Mouse (Mus musculus): Measurements from ENCODE around the gene Bpifa2. TPM values are rescaled to one million over a fixed set of nuclear protein-coding genes. Genes with fewer than 3 reads are reported as not detected.
"Not testable (repeated sequence)": the region's sequence is repeated elsewhere in the genome, so short reads cannot be mapped to it uniquely, and the experiment has no call there.

Gene Bpifa2
- polyA plus RNA-seq, 1 experiment from 2014 or later: not detected

DNA sequence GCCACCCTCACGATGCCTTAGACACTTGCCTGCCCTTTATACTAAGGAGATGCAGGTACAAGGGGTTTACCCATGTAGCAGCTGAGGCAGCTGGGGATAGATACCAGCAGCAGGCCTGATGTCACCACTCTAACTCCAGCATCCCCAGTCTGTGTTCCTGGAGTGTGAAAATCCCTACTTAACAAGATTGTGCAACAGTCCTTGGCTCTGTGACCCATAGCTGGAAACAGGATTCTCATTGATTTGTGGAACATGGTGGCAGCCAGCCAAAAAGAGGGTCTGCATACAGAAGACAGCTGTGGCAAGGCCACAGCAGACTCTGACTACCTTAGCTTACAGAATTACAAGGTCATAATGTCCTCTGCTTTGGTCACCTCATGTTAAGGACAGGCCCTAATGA, 3.0 kb upstream of the Bpifa2 start:
- 58% methylated on average over 1 of the region's 1 CpGs for WGBS
- no peak overlapping the region for H3K4me3 ChIP-seq (ENCODE audit: low read length)
- H3K4me1 ChIP-seq (ENCODE audit: control insufficient read depth, insufficient read depth, low read length): no peaks in the 10 kb centered on the region
- ATAC-seq (replicated peaks; ENCODE audit: extremely low read depth, insufficient read depth, low FRiP score): no peak
- no peak overlapping the region for H3K4me2 ChIP-seq (ENCODE audit: low read depth, low read length)
- H3K9ac ChIP-seq (ENCODE audit: low read length): no peak overlapping the region
- H3K27ac ChIP-seq (ENCODE audit: low read length): no peak overlapping the region
- no peaks in the 10 kb centered on the region for H3K36me3 ChIP-seq (ENCODE audit: control insufficient read depth, insufficient read depth)
- no peaks in the 10 kb centered on the region for H3K27me3 ChIP-seq (ENCODE audit: control insufficient read depth, insufficient read depth, low read length)
- H3K9me3 ChIP-seq (replicated peaks; ENCODE audit: control insufficient read depth, low read length): no peaks in the 10 kb centered on the region

DNA sequence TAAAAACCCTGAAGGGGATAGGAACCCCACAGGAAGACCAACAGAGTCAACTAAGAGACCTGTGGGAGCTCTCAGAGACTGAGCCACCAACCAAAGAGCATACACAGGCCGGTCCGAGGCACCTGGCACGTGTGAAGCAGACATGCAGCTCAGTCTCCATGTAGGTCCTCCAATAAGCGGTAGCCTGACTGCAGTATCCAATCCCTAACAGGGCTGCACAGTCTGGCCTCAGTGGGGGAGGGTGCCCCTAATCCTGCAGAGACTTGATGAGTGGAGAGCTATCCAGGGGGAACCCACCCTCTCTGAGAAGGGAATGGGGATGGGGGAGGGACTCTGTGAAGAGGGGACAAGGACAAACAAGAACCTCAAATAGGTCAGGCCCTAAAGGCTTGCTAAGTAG, 2.3 kb upstream of the Bpifa2 start:
- WGBS: 76% methylated on average over 4 of the region's 4 CpGs
- no peaks in the 10 kb centered on the region for H3K4me1 ChIP-seq (ENCODE audit: control insufficient read depth, insufficient read depth, low read length)
- no peak overlapping the region for H3K4me2 ChIP-seq (ENCODE audit: low read depth, low read length)
- H3K4me3 ChIP-seq (ENCODE audit: low read length): no peak overlapping the region
- no peak overlapping the region for H3K27ac ChIP-seq (ENCODE audit: low read length)
- no peaks in the 10 kb centered on the region for H3K27me3 ChIP-seq (ENCODE audit: control insufficient read depth, insufficient read depth, low read length)
- H3K9me3 ChIP-seq (replicated peaks; ENCODE audit: control insufficient read depth, low read length): no peaks in the 10 kb centered on the region
- no peaks in the 10 kb centered on the region for H3K36me3 ChIP-seq (ENCODE audit: control insufficient read depth, insufficient read depth)
- no peak for ATAC-seq (replicated peaks; ENCODE audit: extremely low read depth, insufficient read depth, low FRiP score)
- H3K9ac ChIP-seq (ENCODE audit: low read length): no peak overlapping the region

- ATAC-seq (replicated peaks; ENCODE audit: extremely low read depth, insufficient read depth, low FRiP score): no peak
- Histone ChIP-seq H3K27ac (ENCODE audit: low read length) (no peak overlapping the region), H3K4me3 (ENCODE audit: low read length) (no peak overlapping the region), H3K9me3 (replicated peaks; ENCODE audit: control insufficient read depth, low read length) (no peaks in the 10 kb centered on the region), H3K9ac (ENCODE audit: low read length) (no peak overlapping the region), H3K27me3 (ENCODE audit: control insufficient read depth, insufficient read depth, low read length) (no peaks in the 10 kb centered on the region), H3K36me3 (ENCODE audit: control insufficient read depth, insufficient read depth) (no peaks in the 10 kb centered on the region), H3K4me2 (ENCODE audit: low read depth, low read length) (no peak overlapping the region), H3K4me1 (ENCODE audit: control insufficient read depth, insufficient read depth, low read length) (no peaks in the 10 kb centered on the region)
- WGBS: 75% methylated on average over 2 of the region's 2 CpGs
These were observed 1.7 kb upstream of the Bpifa2 start for GRCm38 (mm10) chr2:154006331-154006730.

DNA sequence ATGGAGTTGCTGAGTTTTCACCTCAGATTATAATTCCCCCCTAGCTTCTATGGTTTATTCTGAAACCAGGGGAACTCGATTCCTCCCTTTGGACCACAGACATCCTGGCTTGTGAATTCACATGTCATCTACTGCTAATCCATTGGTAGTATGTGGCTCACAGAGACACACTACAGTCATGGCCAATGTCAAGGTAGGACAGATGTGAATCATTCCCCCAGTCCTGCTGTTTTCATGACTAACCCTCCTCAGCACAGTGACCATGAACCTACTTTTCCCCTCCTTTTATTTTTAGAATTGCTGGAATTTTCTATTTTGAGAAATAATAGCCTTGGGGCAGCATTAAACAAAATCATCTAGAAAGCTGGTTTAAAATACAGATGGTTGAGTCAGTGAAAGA, 684 bp upstream of the Bpifa2 start:
- H3K4me1 ChIP-seq (ENCODE audit: control insufficient read depth, insufficient read depth, low read length): no peaks in the 10 kb centered on the region
- WGBS: 60% methylated on average over 1 of the region's 1 CpGs
- H3K9ac ChIP-seq (ENCODE audit: low read length): no peak overlapping the region
- H3K4me3 ChIP-seq (ENCODE audit: low read length): no peak overlapping the region
- H3K36me3 ChIP-seq (ENCODE audit: control insufficient read depth, insufficient read depth): no peaks in the 10 kb centered on the region
- H3K4me2 ChIP-seq (ENCODE audit: low read depth, low read length): no peak overlapping the region
- H3K27me3 ChIP-seq (ENCODE audit: control insufficient read depth, insufficient read depth, low read length): no peaks in the 10 kb centered on the region
- ATAC-seq (replicated peaks; ENCODE audit: extremely low read depth, insufficient read depth, low FRiP score): no peak
- H3K9me3 ChIP-seq (replicated peaks; ENCODE audit: control insufficient read depth, low read length): no peaks in the 10 kb centered on the region
- no peak overlapping the region for H3K27ac ChIP-seq (ENCODE audit: low read length)

GRCm38 (mm10) chr2:154017990-154018389, 9.9 kb downstream of the Bpifa2 start:
- WGBS: 86% methylated on average over 1 of the region's 1 CpGs

GRCm38 (mm10) chr2:154024676-154025075, 16.6 kb downstream of the Bpifa2 start:
- H3K4me2 ChIP-seq (ENCODE audit: low read depth, low read length); H3K27me3 ChIP-seq (ENCODE audit: control insufficient read depth, insufficient read depth, low read length); H3K36me3 ChIP-seq (ENCODE audit: control insufficient read depth, insufficient read depth); H3K4me1 ChIP-seq (ENCODE audit: control insufficient read depth, insufficient read depth, low read length); H3K9ac ChIP-seq (ENCODE audit: low read length); H3K4me3 ChIP-seq (ENCODE audit: low read length); H3K9me3 ChIP-seq (replicated peaks; ENCODE audit: control insufficient read depth, low read length); H3K27ac ChIP-seq (ENCODE audit: low read length); ATAC-seq (replicated peaks; ENCODE audit: extremely low read depth, insufficient read depth, low FRiP score): not testable (repeated sequence)
- WGBS: 75% methylated on average over 4 of the region's 4 CpGs

More at GRCm38 (mm10) chr2:154017990-154018389, 9.9 kb downstream of the Bpifa2 start:
- Histone ChIP-seq H3K9ac (ENCODE audit: low read length) (no peak overlapping the region), H3K4me3 (ENCODE audit: low read length) (no peak overlapping the region), H3K4me2 (ENCODE audit: low read depth, low read length) (no peak overlapping the region), H3K36me3 (ENCODE audit: control insufficient read depth, insufficient read depth) (no peaks in the 10 kb centered on the region), H3K27ac (ENCODE audit: low read length) (no peak overlapping the region), H3K9me3 (replicated peaks; ENCODE audit: control insufficient read depth, low read length) (no peaks in the 10 kb centered on the region), H3K27me3 (ENCODE audit: control insufficient read depth, insufficient read depth, low read length) (no peaks in the 10 kb centered on the region), H3K4me1 (ENCODE audit: control insufficient read depth, insufficient read depth, low read length) (no peaks in the 10 kb centered on the region)
- no peak for ATAC-seq (replicated peaks; ENCODE audit: extremely low read depth, insufficient read depth, low FRiP score)

- Histone ChIP-seq H3K36me3 (ENCODE audit: control insufficient read depth, insufficient read depth) (no peaks in the 10 kb centered on the region), H3K4me1 (ENCODE audit: control insufficient read depth, insufficient read depth, low read length) (no peaks in the 10 kb centered on the region), H3K9me3 (replicated peaks; ENCODE audit: control insufficient read depth, low read length) (no peaks in the 10 kb centered on the region), H3K4me3 (ENCODE audit: low read length) (no peak overlapping the region), H3K27ac (ENCODE audit: low read length) (no peak overlapping the region), H3K27me3 (ENCODE audit: control insufficient read depth, insufficient read depth, low read length) (no peaks in the 10 kb centered on the region), H3K9ac (ENCODE audit: low read length) (no peak overlapping the region), H3K4me2 (ENCODE audit: low read depth, low read length) (no peak overlapping the region)
- WGBS: 48% methylated on average over 2 of the region's 2 CpGs
- no peak for ATAC-seq (replicated peaks; ENCODE audit: extremely low read depth, insufficient read depth, low FRiP score)
These were observed 30.9 kb downstream of the Bpifa2 start for GRCm38 (mm10) chr2:154038932-154039331.

DNA sequence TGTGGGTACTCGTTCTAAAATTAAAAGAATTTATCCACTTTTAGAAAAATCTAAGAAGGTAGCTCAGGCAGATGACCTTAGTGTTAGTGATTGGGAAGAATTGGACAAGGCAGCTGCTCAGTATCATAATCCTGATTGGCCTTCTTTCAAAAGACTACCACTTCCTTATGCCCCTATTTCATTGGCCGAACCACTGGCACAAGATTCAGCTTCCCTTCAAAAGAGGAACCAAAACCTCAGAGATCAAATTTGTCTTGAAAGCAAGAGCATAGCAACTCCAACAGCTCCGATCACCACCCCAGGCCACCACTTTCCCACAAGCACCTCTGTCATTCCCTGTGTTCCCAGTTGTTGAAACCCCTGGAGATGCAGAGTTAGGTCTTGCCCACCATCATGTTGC, 36.7 kb downstream of the Bpifa2 start:
- H3K9ac ChIP-seq (ENCODE audit: low read length): no peak overlapping the region
- WGBS: 68% methylated on average over 3 of the region's 3 CpGs
- ATAC-seq (replicated peaks; ENCODE audit: extremely low read depth, insufficient read depth, low FRiP score): no peak
- H3K4me2 ChIP-seq (ENCODE audit: low read depth, low read length): no peak overlapping the region
- H3K9me3 ChIP-seq (replicated peaks; ENCODE audit: control insufficient read depth, low read length): no peaks in the 10 kb centered on the region
- H3K27ac ChIP-seq (ENCODE audit: low read length): no peak overlapping the region
- no peaks in the 10 kb centered on the region for H3K4me1 ChIP-seq (ENCODE audit: control insufficient read depth, insufficient read depth, low read length)
- H3K36me3 ChIP-seq (ENCODE audit: control insufficient read depth, insufficient read depth): no peaks in the 10 kb centered on the region
- H3K4me3 ChIP-seq (ENCODE audit: low read length): no peak overlapping the region
- H3K27me3 ChIP-seq (ENCODE audit: control insufficient read depth, insufficient read depth, low read length): no peaks in the 10 kb centered on the region

DNA sequence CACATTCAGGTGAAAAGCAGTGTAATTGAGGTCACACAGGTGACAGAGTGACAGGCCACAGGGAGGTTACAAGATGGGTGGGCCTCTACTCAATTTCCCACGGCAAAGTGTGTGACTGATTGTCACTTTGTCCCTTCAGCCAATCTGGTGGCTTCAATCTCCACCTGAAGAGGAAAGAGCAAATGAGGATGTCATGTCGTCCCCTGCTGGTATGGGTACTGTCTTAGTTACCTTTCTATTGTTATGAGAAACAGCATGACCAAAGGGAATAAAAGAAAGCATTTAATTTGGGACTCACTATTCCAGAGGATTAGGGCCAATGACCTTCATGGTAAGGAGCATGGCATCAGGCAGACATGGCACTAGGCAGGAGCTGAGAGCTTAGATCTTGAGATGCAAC, 50.6 kb downstream of the Bpifa2 start:
- 49% methylated on average over 2 of the region's 2 CpGs for WGBS
- Histone ChIP-seq H3K9me3 (replicated peaks; ENCODE audit: control insufficient read depth, low read length) (no peaks in the 10 kb centered on the region), H3K9ac (ENCODE audit: low read length) (no peak overlapping the region), H3K36me3 (ENCODE audit: control insufficient read depth, insufficient read depth) (no peaks in the 10 kb centered on the region), H3K4me3 (ENCODE audit: low read length) (no peak overlapping the region), H3K4me2 (ENCODE audit: low read depth, low read length) (no peak overlapping the region), H3K27ac (ENCODE audit: low read length) (no peak overlapping the region), H3K4me1 (ENCODE audit: control insufficient read depth, insufficient read depth, low read length) (no peaks in the 10 kb centered on the region), H3K27me3 (ENCODE audit: control insufficient read depth, insufficient read depth, low read length) (no peaks in the 10 kb centered on the region)
- ATAC-seq (replicated peaks; ENCODE audit: extremely low read depth, insufficient read depth, low FRiP score): no peak

Measured in heart, embryonic 16.5 days (tissue).